Mouse (Mus musculus): Measurements from ENCODE around the gene Hoxd12.

Hoxd12 gene

GRCm38 (mm10) chr2:74666411-74666810 is 8.4 kb upstream of the Hoxd12 start:
- no peak for DNase-seq (ENCODE audit: low spot score)

GRCm38 (mm10) chr2:74667191-74667841 is 7.5 kb upstream of the Hoxd12 start:
- DNase-seq (ENCODE audit: low spot score) = no peak

- DNase-seq (ENCODE audit: low spot score) = no peak
Observed at GRCm38 (mm10) chr2:74667842-74668357, 6.9 kb upstream of the Hoxd12 start, which contains the start of gene Hoxd13. TSS of gene Hoxd13 (plus strand) at chr2:74668310.

GRCm38 (mm10) chr2:74668370-74669229 is 6.2 kb upstream of the Hoxd12 start:
- DNase-seq (ENCODE audit: low spot score) = no peak

GRCm38 (mm10) chr2:74669230-74669578 is 5.6 kb upstream of the Hoxd12 start:
- DNase-seq (ENCODE audit: low spot score) = no peak

- no peak for DNase-seq (ENCODE audit: low spot score)
Observed at GRCm38 (mm10) chr2:74669650-74670235, 5.1 kb upstream of the Hoxd12 start.

- DNase-seq (ENCODE audit: low spot score) = no peak
Observed at GRCm38 (mm10) chr2:74670632-74671188, 4.1 kb upstream of the Hoxd12 start.

GRCm38 (mm10) chr2:74671847-74672246 is 3.0 kb upstream of the Hoxd12 start:
- DNase-seq (ENCODE audit: low spot score) = no peak

GRCm38 (mm10) chr2:74672481-74673362 is 2.1 kb upstream of the Hoxd12 start:
- DNase-seq (ENCODE audit: low spot score) = peak; percentile 43

- DNase-seq (ENCODE audit: low spot score) = no peak
Observed at GRCm38 (mm10) chr2:74673835-74674425, 883 bp upstream of the Hoxd12 start.

- DNase-seq (ENCODE audit: low spot score) = no peak
Observed at GRCm38 (mm10) chr2:74675666-74676282, 961 bp downstream of the Hoxd12 start.

- DNase-seq (ENCODE audit: low spot score) = no peak
Observed at GRCm38 (mm10) chr2:74676376-74677052, 1.7 kb downstream of the Hoxd12 start.

- DNase-seq (ENCODE audit: low spot score) = no peak
Observed at GRCm38 (mm10) chr2:74677106-74677505, 2.3 kb downstream of the Hoxd12 start.

GRCm38 (mm10) chr2:74678891-74679595 is 4.2 kb downstream of the Hoxd12 start, which contains the start of gene Hoxd11:
TSS of gene Hoxd11 (plus strand) at chr2:74679557.
- no peak for DNase-seq (ENCODE audit: low spot score)

- no peak for DNase-seq (ENCODE audit: low spot score)
Observed at GRCm38 (mm10) chr2:74679596-74679971, 4.8 kb downstream of the Hoxd12 start.

- no peak for DNase-seq (ENCODE audit: low spot score)
Observed at GRCm38 (mm10) chr2:74679980-74680379, 5.2 kb downstream of the Hoxd12 start.

GRCm38 (mm10) chr2:74680561-74681398 is 6.0 kb downstream of the Hoxd12 start:
- no peak for DNase-seq (ENCODE audit: low spot score)

All from T-cell, adult 2 months (primary cell).